10 mouse cellular contexts compared by ENCODE assay signal in the genomic region with DNA sequence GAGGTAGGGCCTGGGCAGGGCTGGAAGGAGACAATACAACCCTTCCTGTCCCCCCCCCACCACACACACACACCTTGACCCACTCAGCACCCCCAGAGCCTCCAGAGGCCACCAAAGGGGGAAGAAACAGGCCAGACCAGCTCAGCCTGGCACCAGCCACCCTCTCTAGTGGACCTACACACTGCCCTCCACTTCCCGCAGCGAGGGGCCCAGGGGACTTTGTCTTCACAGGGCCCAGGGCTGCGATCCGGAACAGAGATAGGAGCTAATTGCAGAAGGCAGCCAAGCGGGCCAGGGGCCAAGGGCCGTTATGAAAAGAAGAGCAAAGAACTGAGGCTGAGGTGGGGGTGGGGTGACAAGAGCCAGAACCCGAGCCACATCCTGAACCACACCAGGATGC. TPM values are rescaled to one million over a fixed set of nuclear protein-coding genes. Genes with fewer than 3 reads are reported as not detected.
DNase-seq lines count a peak whose midpoint lies in the region; ATAC-seq and TF ChIP-seq lines count a peak whose summit lies in the region.
"Had no signal": no experiment of that assay in that cellular context is flagged by ENCODE, and none has a peak within 500 bp of the region (broad histone marks: within the 10 kb centered on the region; RNA-seq: fewer than 3 reads in every experiment).

No protein-coding gene starts in this region.

- peaks cover 5% of the 10 kb centered on the region; the same call in 1 of the 2 replicates for H3K27me3 ChIP-seq in heart, embryonic 16.5 days (ENCODE audit: control insufficient read depth, insufficient read depth, low read length)
- no peaks in the 10 kb centered on the region for H3K27me3 ChIP-seq in intestine, postnatal 0 days (replicated peaks; ENCODE audit: control insufficient read depth, insufficient read depth, low read length)
- H3K27me3 ChIP-seq in liver, postnatal 0 days (ENCODE audit: insufficient read depth, low read length) = peaks cover 21% of the 10 kb centered on the region; the same call in 1 of the 2 replicates

- peak overlapping the region; percentile 11; the same call in 1 of the 2 replicates for H3K9ac ChIP-seq in heart, embryonic 16.5 days (ENCODE audit: low read length)
- no peak overlapping the region; the same call in 1 of the 2 replicates for H3K9ac ChIP-seq in intestine, postnatal 0 days (ENCODE audit: low read depth, low read length)
- no peak overlapping the region; the same call in 1 of the 2 replicates for H3K9ac ChIP-seq in liver, postnatal 0 days (replicated peaks)
- H3K9ac ChIP-seq: hindbrain, embryonic 12.5 days had no signal

- 17% methylated on average over 7 of the region's 7 CpGs for WGBS in heart, embryonic 16.5 days
- 6% methylated on average over 7 of the region's 7 CpGs for WGBS in intestine, postnatal 0 days
- WGBS in liver, postnatal 0 days (ENCODE audit: insufficient replicate concordance) = 12% methylated on average over 7 of the region's 7 CpGs

- DNase-seq in heart, adult 9 months (ENCODE audit: low spot score in 2 of 2) = no peak
- peak; percentile 33 to 37 for DNase-seq in B cell, adult 2 months
- peak; percentile 51 for DNase-seq in liver, postnatal 0 days
- DNase-seq in frontal cortex, postnatal 36 days (ENCODE audit: low spot score in 2 of 2) = no peak
- no peak for DNase-seq in cerebellum, adult 11-12 months

- no peak overlapping the region for H3K27ac ChIP-seq in heart, embryonic 16.5 days (ENCODE audit: low read length)
- H3K27ac ChIP-seq in intestine, postnatal 0 days (ENCODE audit: low read depth, low read length) = peak overlapping the region; percentile 60
- H3K27ac ChIP-seq in liver, postnatal 0 days (ENCODE audit: low read depth) = peak overlapping the region; percentile 48; the same call in 1 of the 2 replicates
- H3K27ac ChIP-seq: hindbrain, embryonic 12.5 days had no signal

- no peaks in the 10 kb centered on the region for H3K9me3 ChIP-seq in heart, embryonic 16.5 days (replicated peaks; ENCODE audit: control insufficient read depth, low read length)
- H3K9me3 ChIP-seq in intestine, postnatal 0 days (ENCODE audit: control insufficient read depth) = no peaks in the 10 kb centered on the region
- no peaks in the 10 kb centered on the region for H3K9me3 ChIP-seq in liver, postnatal 0 days (ENCODE audit: low read length)
- H3K9me3 ChIP-seq: hindbrain, embryonic 12.5 days had no signal

- ATAC-seq in heart, embryonic 16.5 days (replicated peaks; ENCODE audit: extremely low read depth, insufficient read depth, low FRiP score) = no peak
- peak; percentile 84 for ATAC-seq in intestine, postnatal 0 days
- ATAC-seq in liver, postnatal 0 days = peak; percentile 22; the same call in 1 of the 2 replicates
- ATAC-seq in granulocyte monocyte progenitor cell, adult 5-6 weeks (replicated peaks; ENCODE audit: poor library complexity, severe bottlenecking) = no peak

- H3K4me1 ChIP-seq in heart, embryonic 16.5 days (ENCODE audit: control insufficient read depth, insufficient read depth, low read length) = peaks cover 13% of the 10 kb centered on the region
- H3K4me1 ChIP-seq in intestine, postnatal 0 days (replicated peaks; ENCODE audit: control insufficient read depth, insufficient read depth, low read length) = peaks cover 23% of the 10 kb centered on the region
- H3K4me1 ChIP-seq in liver, postnatal 0 days (ENCODE audit: insufficient read depth) = peaks cover 16% of the 10 kb centered on the region

- peak overlapping the region; percentile 7; the same call in 1 of the 2 replicates for H3K4me2 ChIP-seq in heart, embryonic 16.5 days (ENCODE audit: low read depth, low read length)
- peak overlapping the region; percentile 55 for H3K4me2 ChIP-seq in intestine, postnatal 0 days (replicated peaks; ENCODE audit: low read depth)
- peak overlapping the region; percentile 84 for H3K4me2 ChIP-seq in liver, postnatal 0 days (ENCODE audit: low read depth, low read length)
- H3K4me2 ChIP-seq: hindbrain, embryonic 12.5 days had no signal

- no peaks in the 10 kb centered on the region for H3K36me3 ChIP-seq in heart, embryonic 16.5 days (ENCODE audit: control insufficient read depth, insufficient read depth)
- no peaks in the 10 kb centered on the region for H3K36me3 ChIP-seq in intestine, postnatal 0 days (ENCODE audit: control insufficient read depth, insufficient read depth)
- H3K36me3 ChIP-seq in liver, postnatal 0 days (replicated peaks; ENCODE audit: insufficient read depth, low read length) = no peaks in the 10 kb centered on the region
- H3K36me3 ChIP-seq: hindbrain, embryonic 12.5 days had no signal

- no peak overlapping the region for H3K4me3 ChIP-seq in heart, embryonic 16.5 days (ENCODE audit: low read length)
- peak overlapping the region; percentile 1; the same call in 1 of the 2 replicates for H3K4me3 ChIP-seq in intestine, postnatal 0 days (ENCODE audit: low read depth, low read length)
- H3K4me3 ChIP-seq in liver, postnatal 0 days (ENCODE audit: low read depth, low read length) = no peak overlapping the region
- H3K4me3 ChIP-seq: hindbrain, embryonic 12.5 days had no signal

- TF ChIP-seq CTCF in intestine, postnatal 0 days (IDR thresholded peaks at IDR 0.05; ENCODE audit: low read depth) = no peak
- no peak for TF ChIP-seq CTCF in liver, postnatal 0 days (IDR thresholded peaks at IDR 0.05; ENCODE audit: low read depth)

- no peak for TF ChIP-seq EP300 in liver, postnatal 0 days (IDR thresholded peaks at IDR 0.05; ENCODE audit: low read depth)

RNA-seq across cellular contexts. Expression of a gene that starts 2.8 kb away (rescaled TPM):
- 8.0 and 10.6 TPM in 2 replicates for polyA plus RNA-seq in heart, embryonic 16.5 days (2015; fragmentation: Nextera tagmentation; extraction: Ambion mirVana)
- 47.9 and 56.4 TPM in 2 replicates for polyA plus RNA-seq in intestine, postnatal 0 days (2015; fragmentation: Nextera tagmentation; extraction: Ambion mirVana)
- polyA plus RNA-seq in liver, postnatal 0 days (2015; fragmentation: Nextera tagmentation; extraction: Ambion mirVana) = 4.0 and 4.8 TPM in 2 replicates
- 10.0 and 11.4 TPM in 2 replicates for total RNA-seq in granulocyte monocyte progenitor cell, adult 5-6 weeks (2014; fragmentation: Nextera tagmentation)
- total RNA-seq in granulocyte monocyte progenitor cell, adult 5-6 weeks (2017) = 5.1 and 7.9 TPM in 2 replicates
- total RNA-seq: CH12.LX had no signal

RNA-seq across cellular contexts. Expression of a gene that starts 50.2 kb away (rescaled TPM):
- 460 and 463 TPM in 2 replicates for polyA plus RNA-seq in heart, embryonic 16.5 days (2015; fragmentation: Nextera tagmentation; extraction: Ambion mirVana)
- polyA plus RNA-seq in intestine, postnatal 0 days (2015; fragmentation: Nextera tagmentation; extraction: Ambion mirVana) = 185 and 196 TPM in 2 replicates
- polyA plus RNA-seq in liver, postnatal 0 days (2015; fragmentation: Nextera tagmentation; extraction: Ambion mirVana) = 146 and 157 TPM in 2 replicates
- total RNA-seq in granulocyte monocyte progenitor cell, adult 5-6 weeks (2014; fragmentation: Nextera tagmentation) = 342 and 407 TPM in 2 replicates
- total RNA-seq in granulocyte monocyte progenitor cell, adult 5-6 weeks (2017) = 626 and 725 TPM in 2 replicates

RNA-seq across cellular contexts. Expression of a gene that starts 50.5 kb away (rescaled TPM):
- 30.5 and 33.0 TPM in 2 replicates for polyA plus RNA-seq in heart, embryonic 16.5 days (2015; fragmentation: Nextera tagmentation; extraction: Ambion mirVana)
- 17.1 and 17.5 TPM in 2 replicates for polyA plus RNA-seq in intestine, postnatal 0 days (2015; fragmentation: Nextera tagmentation; extraction: Ambion mirVana)
- polyA plus RNA-seq in liver, postnatal 0 days (2015; fragmentation: Nextera tagmentation; extraction: Ambion mirVana) = 14.4 and 14.9 TPM in 2 replicates
- 20.0 and 25.8 TPM in 2 replicates for total RNA-seq in granulocyte monocyte progenitor cell, adult 5-6 weeks (2014; fragmentation: Nextera tagmentation)
- total RNA-seq in granulocyte monocyte progenitor cell, adult 5-6 weeks (2017) = 15.7 and 42.7 TPM in 2 replicates

Comparison
In these comparisons a context has a peak if more than half of its experiments do, and no peak if none do; other contexts are left out.
1. ATAC-seq: peak in intestine, postnatal 0 days (single experiment) and liver, postnatal 0 days (single experiment); none in heart, embryonic 16.5 days (single experiment) and granulocyte monocyte progenitor cell, adult 5-6 weeks (single experiment).
2. H3K4me2 ChIP-seq: peak in every context shown above with its lines; median percentile 84 in liver, postnatal 0 days; 55 in intestine, postnatal 0 days; 7 in heart, embryonic 16.5 days.
3. DNase-seq: peak in B cell, adult 2 months (2 of 2) and liver, postnatal 0 days (single experiment); none in heart, adult 9 months (0 of 2), frontal cortex, postnatal 36 days (0 of 2) and cerebellum, adult 11-12 months (single experiment).